Mouse (Mus musculus) stomach, postnatal 0 days (tissue): Measurements from ENCODE around the gene Gm10639. TPM values are rescaled to one million over a fixed set of nuclear protein-coding genes. Genes with fewer than 3 reads are reported as not detected.
"Not testable (repeated sequence)": the region's sequence is repeated elsewhere in the genome, so short reads cannot be mapped to it uniquely, and the experiment has no call there.

Source experiments
- ATAC-seq: fragments of 200-750 bp; cut with Nextera tagmentation; 2 replicates; pipeline ENCODE4 v1.8.0; 2017; ENCODE audit not compliant: low FRiP score, low TSS enrichment
- DNase-seq: peaks from one replicate; pipeline ENCODE4 v3.0.0-alpha.2; 2016; ENCODE audit warnings: low spot score
- H3K27ac ChIP-seq: fragments of 300-500 bp; sonication (generic); replicated peaks from 2 replicates; pipeline ENCODE4 v1.5.1; 2014; ENCODE audit warnings: mild to moderate bottlenecking, control low read depth
- H3K27me3 ChIP-seq: fragments of 300-500 bp; sonication (generic); 2 replicates; pipeline ENCODE4 v1.6.1; 2014; ENCODE audit warnings: low read length; ENCODE audit not compliant: control insufficient read depth, insufficient read depth
- H3K36me3 ChIP-seq: fragments of 300-500 bp; sonication (generic); 2 replicates; pipeline ENCODE4 v1.6.1; 2014; ENCODE audit warnings: low read length, mixed read lengths; ENCODE audit not compliant: control insufficient read depth, insufficient read depth
- H3K4me1 ChIP-seq: fragments of 300-500 bp; sonication (generic); replicated peaks from 2 replicates; pipeline ENCODE4 v1.6.1; 2014; ENCODE audit warnings: antibody characterized with exemption; ENCODE audit not compliant: control insufficient read depth, insufficient read depth
- H3K4me2 ChIP-seq: fragments of 300-500 bp; sonication (generic); replicated peaks from 2 replicates; pipeline ENCODE4 v1.6.1; 2014; ENCODE audit warnings: low read depth, mild to moderate bottlenecking, control low read depth, moderate library complexity
- H3K4me3 ChIP-seq: fragments of 300-500 bp; sonication (generic); 2 replicates; pipeline ENCODE4 v1.5.1; 2014; ENCODE audit warnings: low read depth, low read length, control low read depth
- H3K9ac ChIP-seq: fragments of 300-500 bp; sonication (generic); 2 replicates; pipeline ENCODE4 v1.6.1; 2014; ENCODE audit warnings: mild to moderate bottlenecking, low read length, control low read depth, mixed read lengths
- H3K9me3 ChIP-seq: fragments of 300-500 bp; sonication (generic); 2 replicates; pipeline ENCODE4 v1.6.1; 2016; ENCODE audit warnings: low read length; ENCODE audit not compliant: control insufficient read depth
- CTCF ChIP-seq: IDR thresholded peaks from 2 replicates; pipeline ENCODE4 v1.5.1; 2016; ENCODE audit warnings: antibody characterized with exemption, low read depth, mild to moderate bottlenecking, moderate library complexity
- EP300 ChIP-seq: optimal IDR thresholded peaks from 2 replicates; pipeline ENCODE3; 2016; ENCODE audit warnings: antibody characterized with exemption
- WGBS: fragments of 180-500 bp; shearing (Covaris S2); extraction: QIAGEN DNeasy Blood & Tissue Kit; methylation state at CpG from one replicate; pipeline ENCODE4 v1.1.7; 2014; 5-methylcytosine and 5-hydroxymethylcytosine counted together
- polyA plus RNA-seq: library from polyadenylated mRNA; unstranded; fragments of >200 nt; fragmentation: Nextera tagmentation; extraction: Ambion mirVana; gene quantifications from 2 replicates; pipeline ENCODE4 v1.2.1, GENCODE M21; 2015

The Gm10639 gene
- polyA plus RNA-seq, 1 experiment from 2014 or later: 5.1 TPM

DNA sequence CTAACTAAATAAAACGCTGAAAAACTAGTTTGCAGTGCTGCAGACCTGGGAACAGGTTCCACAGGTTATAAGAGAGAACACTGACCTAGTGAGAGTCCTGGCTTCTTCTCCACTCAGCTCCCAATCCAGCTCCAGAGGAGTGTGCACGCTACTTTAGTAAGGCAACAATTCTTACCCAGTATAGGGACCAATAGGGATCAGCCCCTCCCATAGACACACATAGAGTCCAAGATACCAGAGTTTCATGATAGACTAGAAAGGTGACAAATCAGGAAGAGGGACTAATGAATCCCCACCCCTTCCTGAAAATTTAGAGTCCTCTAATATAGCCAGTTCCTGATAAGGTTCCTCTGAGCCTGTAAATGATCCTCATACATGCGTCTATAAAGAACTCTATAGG, 57.3 kb downstream of the Gm10639 start:
- no peak overlapping the region for H3K27ac ChIP-seq
- H3K27me3 ChIP-seq: no peaks in the 10 kb centered on the region
- H3K36me3 ChIP-seq: no peaks in the 10 kb centered on the region
- no peak overlapping the region for H3K4me3 ChIP-seq
- ATAC-seq: peak; percentile 93
- 43% methylated on average over 3 of the region's 3 CpGs for WGBS
- H3K9me3 ChIP-seq: no peaks in the 10 kb centered on the region
- H3K9ac ChIP-seq: no peak overlapping the region
- no peak overlapping the region for H3K4me2 ChIP-seq
- no peak for TF ChIP-seq CTCF
- no peak for TF ChIP-seq EP300
- no peaks in the 10 kb centered on the region for H3K4me1 ChIP-seq
- DNase-seq: peak; percentile 45

DNA sequence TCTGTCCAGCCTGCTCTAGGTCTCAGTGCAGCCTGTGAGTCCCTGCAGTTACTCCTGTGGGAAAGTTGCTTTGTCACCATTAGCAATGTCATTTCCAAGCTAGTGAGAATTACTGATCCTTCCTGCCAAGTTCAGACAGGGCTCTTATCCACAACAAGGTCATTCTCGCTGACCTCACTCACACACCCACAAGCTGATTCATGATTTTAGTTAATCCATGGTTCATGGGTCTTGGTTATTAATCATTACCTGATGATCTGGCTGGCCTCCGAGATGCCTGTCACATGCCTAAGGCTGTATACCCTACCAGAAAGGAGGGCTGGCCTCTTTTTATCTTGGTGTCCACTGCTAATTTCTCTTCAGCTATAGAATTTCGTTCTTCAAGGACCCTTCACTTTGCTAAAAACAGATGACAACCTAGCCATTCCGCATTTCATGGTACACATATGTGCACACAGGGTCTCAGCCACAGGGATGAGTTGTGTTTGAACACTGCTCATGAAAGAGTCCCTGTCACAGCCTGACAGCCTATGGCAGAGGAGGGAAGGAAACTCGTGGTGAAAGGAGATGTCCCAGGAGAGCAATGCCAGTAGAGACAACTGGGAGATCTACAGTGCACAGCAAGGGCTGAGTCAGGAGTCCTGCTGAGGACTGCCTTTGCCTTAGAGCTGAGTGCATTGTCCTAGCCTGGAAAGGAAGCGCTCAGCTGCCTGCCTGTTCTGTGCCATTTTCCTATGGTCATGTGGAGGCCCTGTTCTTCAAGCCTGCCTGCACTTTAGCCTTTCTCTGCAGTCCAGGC, 58.7 kb downstream of the Gm10639 start:
- not testable (repeated sequence) for H3K4me2 ChIP-seq, H3K36me3 ChIP-seq, H3K27me3 ChIP-seq, H3K9me3 ChIP-seq, H3K9ac ChIP-seq, H3K4me1 ChIP-seq, H3K4me3 ChIP-seq
- ATAC-seq: peak; percentile 75
- peak overlapping the region; percentile 49 for H3K27ac ChIP-seq
- peak; percentile 48 for DNase-seq
- WGBS: 52% methylated on average over 6 of the region's 6 CpGs

DNA sequence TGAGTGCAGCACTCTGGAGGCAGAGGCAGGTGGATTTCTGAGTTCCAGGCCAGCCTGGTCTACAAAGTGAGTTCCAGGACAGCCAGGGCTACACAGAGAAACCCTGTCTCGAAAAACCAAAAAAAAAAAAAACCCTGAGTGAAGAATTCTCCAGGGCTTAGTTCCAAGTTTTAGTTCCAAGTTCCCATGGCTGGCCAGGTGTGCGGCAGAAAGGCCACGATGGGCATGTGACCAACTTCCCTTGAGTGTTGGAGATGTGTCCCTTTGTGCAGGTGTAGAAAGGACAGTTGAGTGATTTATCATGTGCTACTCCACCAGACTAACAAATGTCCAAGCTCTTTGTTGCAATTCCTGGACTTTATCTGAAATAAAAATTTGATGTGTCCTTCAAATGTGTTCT, 59.4 kb downstream of the Gm10639 start:
- H3K27me3 ChIP-seq, H3K4me3 ChIP-seq, DNase-seq, H3K9ac ChIP-seq, H3K4me2 ChIP-seq, H3K36me3 ChIP-seq, H3K9me3 ChIP-seq, H3K27ac ChIP-seq, ATAC-seq, H3K4me1 ChIP-seq: not testable (repeated sequence)
- WGBS: 68% methylated on average over 3 of the region's 3 CpGs

DNA sequence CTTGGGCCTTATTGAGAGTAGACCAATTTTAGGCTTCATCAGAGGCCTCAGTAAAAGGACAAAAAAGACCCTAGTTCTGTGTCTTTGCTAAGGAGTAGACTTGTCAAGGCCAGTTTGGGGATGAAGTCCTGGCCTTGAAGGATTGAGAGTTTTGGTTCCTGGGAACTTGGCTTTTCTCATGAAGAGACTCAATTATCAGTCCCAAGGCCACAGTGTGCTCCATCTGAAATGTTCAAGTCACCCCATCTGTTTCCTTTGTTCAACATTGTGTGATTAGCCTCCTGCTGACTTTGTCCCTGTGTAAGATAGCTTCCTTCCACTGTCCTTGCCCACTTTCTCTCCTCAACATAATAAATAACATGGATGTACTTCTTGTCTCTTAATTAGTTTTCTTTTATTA, 60.3 kb downstream of the Gm10639 start:
- not testable (repeated sequence) for H3K4me3 ChIP-seq, H3K4me2 ChIP-seq, ATAC-seq, H3K36me3 ChIP-seq, H3K27ac ChIP-seq, H3K4me1 ChIP-seq, H3K27me3 ChIP-seq, H3K9me3 ChIP-seq, DNase-seq, H3K9ac ChIP-seq

DNA sequence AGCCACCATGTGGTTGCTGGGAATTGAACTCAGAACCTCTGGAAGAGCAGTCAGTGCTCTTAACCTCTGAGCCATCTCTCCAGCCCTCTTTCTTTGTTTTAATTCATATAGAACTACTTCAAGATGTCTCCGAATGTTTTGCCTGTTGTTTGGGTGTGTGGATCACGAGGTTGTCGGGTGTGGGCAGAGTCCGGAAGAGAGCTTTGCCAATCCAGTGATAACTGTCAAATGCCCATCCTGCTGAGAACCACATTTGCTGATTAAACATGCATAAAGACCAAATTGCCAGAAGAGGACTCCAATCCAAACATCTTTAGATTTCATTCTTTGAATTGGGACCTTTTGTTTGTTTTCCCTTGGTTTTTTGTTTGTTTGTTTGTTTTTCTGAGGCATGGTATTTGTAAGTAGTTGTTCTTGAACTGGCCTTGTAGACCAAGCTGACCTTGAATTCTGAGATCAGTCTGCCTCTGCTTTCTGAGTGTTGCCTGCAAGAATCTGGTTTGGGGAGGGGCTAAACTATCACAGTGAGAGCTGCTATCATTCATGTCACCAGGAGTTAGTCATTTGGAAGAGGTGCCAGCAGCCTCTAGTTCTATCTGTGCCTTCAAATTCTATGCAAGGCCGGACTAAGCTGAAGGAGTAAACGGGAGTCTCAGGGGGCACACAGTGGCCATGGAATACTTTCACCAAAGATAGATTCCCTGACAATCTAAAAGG, 61.9 kb downstream of the Gm10639 start:
- H3K36me3 ChIP-seq: no peaks in the 10 kb centered on the region
- no peak overlapping the region for H3K9ac ChIP-seq
- DNase-seq: no peak
- no peak for TF ChIP-seq EP300
- no peak overlapping the region for H3K4me3 ChIP-seq
- no peak overlapping the region for H3K27ac ChIP-seq
- ATAC-seq: no peak
- no peaks in the 10 kb centered on the region for H3K4me1 ChIP-seq
- no peak overlapping the region for H3K4me2 ChIP-seq
- H3K27me3 ChIP-seq: no peaks in the 10 kb centered on the region
- WGBS: 76% methylated on average over 6 of the region's 6 CpGs
- no peaks in the 10 kb centered on the region for H3K9me3 ChIP-seq

Other genes starting within 250 kb of the Gm10639 start
- not detected in 2 replicates for gene Gcm1, start 238.0 kb upstream of the Gm10639 start, polyA plus RNA-seq
- gene Fbxo9, start 180.9 kb upstream of the Gm10639 start, polyA plus RNA-seq: 41.0 and 44.5 TPM in 2 replicates
- gene Ick, start 180.7 kb upstream of the Gm10639 start, polyA plus RNA-seq: 28.5 and 31.3 TPM in 2 replicates
- 1,515 and 1,656 TPM in 2 replicates for gene Gsta4, start 107.1 kb upstream of the Gm10639 start, polyA plus RNA-seq
- 1,326 and 1,348 TPM in 2 replicates for gene Gsta1, start 59.3 kb upstream of the Gm10639 start, polyA plus RNA-seq
- gene Gm3776, start 32.8 kb upstream of the Gm10639 start, polyA plus RNA-seq: 929 and 937 TPM in 2 replicates
- not detected in 2 replicates for gene Omt2a, start 24.9 kb downstream of the Gm10639 start, polyA plus RNA-seq
- not detected in 2 replicates for gene Omt2b, start 37.7 kb downstream of the Gm10639 start, polyA plus RNA-seq
- gene Gsta2, start 65.9 kb downstream of the Gm10639 start, polyA plus RNA-seq: 69.4 and 82.2 TPM in 2 replicates
- gene Dppa5a, start 78.3 kb downstream of the Gm10639 start, polyA plus RNA-seq: 1.2 and 2.1 TPM in 2 replicates
- gene Ooep, start 88.8 kb downstream of the Gm10639 start, polyA plus RNA-seq: 0.81 and 0.90 TPM in 2 replicates
- gene Ddx43, start 105.9 kb downstream of the Gm10639 start, polyA plus RNA-seq: 0.08 and 0.12 TPM in 2 replicates
- gene Cgas, start 153.3 kb downstream of the Gm10639 start, polyA plus RNA-seq: 1.4 and 1.6 TPM in 2 replicates
- 11.7 and 12.1 TPM in 2 replicates for gene Mto1, start 158.3 kb downstream of the Gm10639 start, polyA plus RNA-seq
- gene Gm17324, start 158.9 kb downstream of the Gm10639 start, polyA plus RNA-seq: 0.72 and 1.1 TPM in 2 replicates
- 2,673 and 2,818 TPM in 2 replicates for gene Eef1a1, start 199.2 kb downstream of the Gm10639 start, polyA plus RNA-seq